Mouse (Mus musculus) neural tube, embryonic 14.5 days (tissue): ENCODE data around the gene Brk1. TPM values are rescaled to one million over a fixed set of nuclear protein-coding genes. Genes with fewer than 3 reads are reported as not detected.

Source experiments
- ATAC-seq: fragments of 200-750 bp; cut with Nextera tagmentation; 2 replicates; pipeline ENCODE4 v1.8.0; 2017; ENCODE audit warnings: low read depth, mild to moderate bottlenecking, moderate TSS enrichment, moderate library complexity
- H3K27ac ChIP-seq: fragments of 300-500 bp; sonication (generic); 2 replicates; pipeline ENCODE4 v1.5.1; 2014; ENCODE audit warnings: low read depth, mild to moderate bottlenecking, control low read depth, low read length, moderate library complexity, mixed read lengths
- H3K27me3 ChIP-seq: fragments of 300-500 bp; sonication (generic); 2 replicates; pipeline ENCODE4 v1.6.1; 2014; ENCODE audit warnings: low read length; ENCODE audit not compliant: control insufficient read depth, insufficient read depth
- H3K36me3 ChIP-seq: fragments of 300-500 bp; sonication (generic); 2 replicates; pipeline ENCODE4 v1.6.1; 2014; ENCODE audit warnings: low read length, mixed read lengths; ENCODE audit not compliant: control insufficient read depth, insufficient read depth
- H3K4me1 ChIP-seq: fragments of 300-500 bp; sonication (generic); 2 replicates; pipeline ENCODE4 v1.6.1; 2014; ENCODE audit warnings: low read length; ENCODE audit not compliant: control insufficient read depth, insufficient read depth
- H3K4me2 ChIP-seq: fragments of 300-500 bp; sonication (generic); 2 replicates; pipeline ENCODE4 v1.6.1; 2014; ENCODE audit warnings: mild to moderate bottlenecking, low read depth, low read length, control low read depth
- H3K4me3 ChIP-seq: fragments of 300-500 bp; sonication (generic); 2 replicates; pipeline ENCODE4 v1.5.1; 2014; ENCODE audit warnings: low read depth, low read length, control low read depth, mixed read lengths
- H3K9ac ChIP-seq: fragments of 300-500 bp; sonication (generic); replicated peaks from 2 replicates; pipeline ENCODE4 v1.6.1; 2014; ENCODE audit warnings: low read depth, mild to moderate bottlenecking, control low read depth, low read length, mixed read lengths
- H3K9me3 ChIP-seq: fragments of 300-500 bp; sonication (generic); 2 replicates; pipeline ENCODE4 v1.6.1; 2016; ENCODE audit warnings: low read length; ENCODE audit not compliant: control insufficient read depth
- WGBS: fragments of 180-500 bp; shearing (Covaris S2); extraction: QIAGEN DNeasy Blood & Tissue Kit; methylation state at CpG from one replicate; pipeline ENCODE4 v1.1.7; 2014; 5-methylcytosine and 5-hydroxymethylcytosine counted together
- polyA plus RNA-seq: library from polyadenylated mRNA; unstranded; fragments of >200 nt; fragmentation: Nextera tagmentation; extraction: Ambion mirVana; gene quantifications from 2 replicates; pipeline ENCODE4 v1.2.1, GENCODE M21; 2014

The Brk1 gene
- polyA plus RNA-seq, 1 experiment from 2014 or later: 276 TPM

DNA sequence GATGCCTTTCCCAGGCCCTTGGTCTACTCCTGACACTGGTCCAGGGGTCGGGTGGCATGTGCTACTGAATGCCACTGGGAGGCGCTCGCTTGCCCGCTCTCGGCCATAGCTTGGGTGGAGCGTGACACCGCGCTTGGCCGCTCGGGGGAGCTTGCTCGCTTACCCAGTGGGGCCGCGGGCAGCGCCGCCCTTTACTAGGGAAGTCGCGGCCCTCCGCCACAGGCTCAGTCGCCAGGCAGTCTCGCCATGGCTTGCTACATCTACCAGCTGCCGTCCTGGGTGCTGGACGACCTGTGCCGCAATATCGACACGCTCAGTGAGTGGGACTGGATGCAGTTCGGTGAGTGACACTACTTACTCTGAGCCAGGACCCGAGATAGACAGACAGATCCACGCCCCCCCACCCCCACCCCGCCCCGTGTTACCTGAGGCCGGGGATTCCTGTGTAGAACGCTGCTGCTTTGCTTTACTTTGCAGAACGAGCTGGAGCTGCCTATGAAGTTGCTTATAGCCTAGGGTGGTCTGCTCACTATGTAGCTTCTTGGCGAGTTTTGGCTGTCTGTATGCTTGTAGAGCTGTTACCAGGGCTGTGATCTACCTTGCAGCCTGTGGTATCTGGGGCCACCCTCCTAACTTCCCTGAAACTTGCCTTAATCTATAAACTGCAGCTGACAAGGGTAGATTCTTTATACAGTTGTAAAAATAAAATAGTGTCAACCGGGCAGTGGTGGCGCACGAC, 33.9 kb downstream of the Brk1 start, which contains the start of gene Irak2:
Irak2 (plus strand) TSS at position 166 of the 739 bp plus-strand sequence.
- peak; percentile 95 for ATAC-seq
- peak within 1 kb of the TSS; percentile 42; the same call in 1 of the 2 replicates for H3K9ac ChIP-seq
- no peak within 1 kb of the TSS for H3K27ac ChIP-seq
- H3K4me3 ChIP-seq: peak within 1 kb of the TSS; percentile 40
- H3K27me3 ChIP-seq: no peaks in the 10 kb centered on the region
- no peaks in the 10 kb centered on the region; the same call in 1 of the 2 replicates for H3K4me1 ChIP-seq
- no peaks in the 10 kb centered on the region for H3K36me3 ChIP-seq
- WGBS: 8% methylated on average over 37 of the region's 37 CpGs
- peak within 1 kb of the TSS; percentile 53 for H3K4me2 ChIP-seq
- no peaks in the 10 kb centered on the region for H3K9me3 ChIP-seq

DNA sequence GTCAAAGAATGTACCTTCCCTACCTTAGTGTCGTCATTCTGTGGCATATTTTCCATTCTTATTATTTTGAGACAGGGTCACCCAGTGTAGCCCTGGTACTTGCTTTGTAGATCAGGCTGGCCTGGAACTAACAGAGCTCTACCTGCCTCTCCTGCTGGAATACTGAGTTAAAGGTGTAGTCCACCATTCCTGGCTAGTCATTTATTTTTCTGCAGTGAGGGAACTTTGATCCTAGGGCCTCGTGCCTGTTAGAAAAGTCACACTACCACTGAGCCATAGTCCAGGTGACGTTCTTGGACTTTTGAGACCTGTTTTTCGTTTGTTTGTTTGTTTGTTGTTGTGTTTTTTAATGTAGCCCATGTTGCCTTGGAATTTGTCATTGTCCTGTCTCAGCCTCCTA, 34.6 kb downstream of the Brk1 start:
- Histone ChIP-seq H3K4me3 (no peak overlapping the region), H3K36me3 (no peaks in the 10 kb centered on the region), H3K27me3 (no peaks in the 10 kb centered on the region), H3K27ac (no peak overlapping the region), H3K4me1 (no peaks in the 10 kb centered on the region; the same call in 1 of the 2 replicates), H3K9ac (no peak overlapping the region), H3K9me3 (no peaks in the 10 kb centered on the region), H3K4me2 (no peak overlapping the region)
- 87% methylated on average over 4 of the region's 4 CpGs for WGBS
- no peak for ATAC-seq

DNA sequence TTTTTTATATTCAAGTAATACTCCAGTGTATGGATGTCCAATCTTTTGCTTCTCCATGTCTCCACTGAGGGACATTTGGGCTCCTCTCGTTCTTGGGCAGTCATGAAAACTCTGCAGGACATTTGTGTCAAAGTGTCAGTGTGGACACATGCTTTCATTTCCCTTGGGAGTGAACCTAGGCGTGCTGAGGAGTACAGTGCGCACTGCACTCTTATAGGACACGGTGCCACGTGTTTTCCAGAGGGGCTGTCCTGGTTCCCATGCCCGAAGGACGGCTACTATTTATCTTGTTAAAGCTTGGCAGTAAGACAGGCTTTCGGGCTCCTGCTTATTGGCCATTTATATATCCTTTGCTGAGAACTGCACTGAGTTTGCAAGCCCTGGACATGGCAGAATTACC, 38.0 kb downstream of the Brk1 start:
- Histone ChIP-seq H3K36me3 (no peaks in the 10 kb centered on the region), H3K4me2 (no peak overlapping the region), H3K27ac (no peak overlapping the region), H3K4me3 (no peak overlapping the region), H3K9me3 (no peaks in the 10 kb centered on the region), H3K9ac (no peak overlapping the region), H3K27me3 (no peaks in the 10 kb centered on the region), H3K4me1 (no peaks in the 10 kb centered on the region; the same call in 1 of the 2 replicates)
- 90% methylated on average over 8 of the region's 8 CpGs for WGBS
- ATAC-seq: no peak

DNA sequence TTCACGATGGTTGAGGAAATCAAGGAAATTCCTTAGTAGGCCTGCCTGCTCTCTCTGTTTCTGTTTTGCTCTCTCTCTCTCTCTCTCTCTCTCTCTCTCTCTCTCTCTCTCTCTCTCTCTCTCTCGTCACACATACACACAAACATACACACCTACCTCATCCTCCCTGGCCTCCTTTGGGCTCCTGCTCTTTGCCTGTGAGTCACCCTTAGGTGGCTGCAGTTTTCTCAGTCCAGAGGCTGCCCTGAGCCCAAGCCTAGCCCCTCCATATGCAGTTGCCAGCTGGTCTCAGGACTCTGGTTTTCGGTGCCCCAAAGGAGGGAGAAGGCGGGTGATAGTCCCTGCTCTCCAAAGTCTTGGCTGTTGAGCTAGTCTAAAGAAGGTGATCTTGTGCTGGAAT, 38.4 kb downstream of the Brk1 start:
- Histone ChIP-seq H3K27ac (no peak overlapping the region), H3K9me3 (no peaks in the 10 kb centered on the region), H3K4me2 (no peak overlapping the region), H3K9ac (no peak overlapping the region), H3K27me3 (no peaks in the 10 kb centered on the region), H3K4me1 (no peaks in the 10 kb centered on the region; the same call in 1 of the 2 replicates), H3K36me3 (no peaks in the 10 kb centered on the region), H3K4me3 (no peak overlapping the region)
- no peak for ATAC-seq
- 93% methylated on average over 4 of the region's 4 CpGs for WGBS

DNA sequence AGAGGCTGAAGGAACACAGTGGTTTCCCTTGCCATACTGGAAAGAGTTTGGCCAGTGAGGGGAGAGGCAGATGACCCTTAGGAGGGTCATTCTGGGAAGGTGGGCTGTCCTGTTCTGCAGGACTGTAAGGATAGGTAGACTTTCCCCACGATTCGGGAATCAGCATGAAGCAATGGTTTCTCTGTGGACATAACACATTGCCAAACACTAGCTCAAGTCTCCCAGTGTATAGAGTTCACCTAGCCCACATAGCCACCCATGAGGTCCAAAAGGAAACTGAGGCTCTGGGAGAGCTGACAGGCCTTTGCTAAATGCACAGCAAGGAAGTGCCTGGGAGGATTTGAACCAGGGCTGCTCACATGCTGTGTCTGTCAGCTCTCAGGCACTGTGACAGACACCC, 39.4 kb downstream of the Brk1 start:
- H3K27me3 ChIP-seq: no peaks in the 10 kb centered on the region
- no peaks in the 10 kb centered on the region for H3K9me3 ChIP-seq
- no peak overlapping the region for H3K27ac ChIP-seq
- H3K36me3 ChIP-seq: no peaks in the 10 kb centered on the region
- 89% methylated on average over 2 of the region's 2 CpGs for WGBS
- H3K9ac ChIP-seq: no peak overlapping the region
- no peak for ATAC-seq
- no peak overlapping the region for H3K4me3 ChIP-seq
- no peaks in the 10 kb centered on the region for H3K4me1 ChIP-seq
- no peak overlapping the region for H3K4me2 ChIP-seq

DNA sequence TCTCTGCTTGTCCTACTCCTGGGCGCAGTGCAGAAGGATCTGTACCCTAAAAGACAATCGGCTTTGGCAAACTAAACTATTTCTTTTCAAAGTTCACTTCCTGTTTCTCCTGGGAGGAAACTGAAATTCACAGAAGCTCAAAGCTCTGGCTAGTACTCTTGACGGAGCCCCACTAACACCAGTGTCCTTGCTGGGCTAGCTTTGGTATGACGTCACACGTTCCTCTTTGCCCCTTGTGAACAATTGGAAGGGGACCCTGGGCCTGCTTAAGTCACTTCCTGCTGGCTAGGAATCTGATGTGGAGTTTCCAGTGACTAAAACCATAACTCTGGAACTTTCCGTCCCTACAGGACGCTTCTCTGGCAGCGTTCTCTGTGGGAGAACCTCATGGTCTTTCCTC, 40.2 kb downstream of the Brk1 start:
- Histone ChIP-seq H3K9me3 (no peaks in the 10 kb centered on the region), H3K4me2 (no peak overlapping the region), H3K4me1 (no peaks in the 10 kb centered on the region), H3K27me3 (no peaks in the 10 kb centered on the region), H3K4me3 (no peak overlapping the region), H3K9ac (no peak overlapping the region), H3K36me3 (no peaks in the 10 kb centered on the region), H3K27ac (no peak overlapping the region)
- 89% methylated on average over 8 of the region's 8 CpGs for WGBS
- ATAC-seq: no peak

DNA sequence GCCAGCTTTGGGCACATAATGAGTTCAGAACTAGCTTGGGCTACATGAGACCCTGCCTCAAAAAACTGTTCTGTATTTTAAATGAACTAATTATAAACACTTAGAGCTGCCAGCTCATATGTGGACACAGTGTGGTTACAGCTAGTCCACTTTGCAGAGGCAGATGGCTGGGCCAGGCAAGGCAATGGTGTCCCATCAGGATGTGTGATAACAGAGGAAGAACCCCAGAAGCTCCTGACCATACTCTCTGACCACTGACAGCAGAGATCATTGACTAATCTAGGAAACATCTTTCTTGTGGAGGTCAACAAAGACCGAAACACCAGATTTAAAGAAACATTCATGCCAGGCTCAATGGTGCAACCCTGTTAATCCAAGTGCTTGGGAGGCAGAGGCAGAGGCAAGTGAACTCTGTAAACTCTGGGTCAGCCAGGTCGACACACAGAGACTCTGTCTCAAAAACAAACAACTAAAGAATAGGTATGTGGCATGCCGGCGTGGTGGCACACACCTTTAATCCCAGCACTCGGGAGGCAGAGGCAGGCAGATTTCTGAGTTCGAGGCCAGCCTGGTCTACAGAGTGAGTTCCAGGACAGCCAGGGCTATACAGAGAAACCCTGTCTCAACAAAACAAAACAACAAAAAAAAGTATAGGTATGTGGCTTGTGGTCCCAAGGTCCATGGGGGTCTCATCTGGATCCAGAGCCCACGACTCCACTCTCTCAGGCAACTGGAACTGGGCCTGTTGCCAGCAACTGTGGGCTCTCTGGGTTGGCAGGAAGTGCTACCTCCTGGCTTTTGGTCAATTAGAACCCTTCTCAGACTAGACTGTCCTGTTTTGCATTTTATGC, 45.0 kb downstream of the Brk1 start:
- H3K36me3 ChIP-seq: no peaks in the 10 kb centered on the region
- WGBS: 86% methylated on average over 7 of the region's 7 CpGs
- ATAC-seq: no peak

DNA sequence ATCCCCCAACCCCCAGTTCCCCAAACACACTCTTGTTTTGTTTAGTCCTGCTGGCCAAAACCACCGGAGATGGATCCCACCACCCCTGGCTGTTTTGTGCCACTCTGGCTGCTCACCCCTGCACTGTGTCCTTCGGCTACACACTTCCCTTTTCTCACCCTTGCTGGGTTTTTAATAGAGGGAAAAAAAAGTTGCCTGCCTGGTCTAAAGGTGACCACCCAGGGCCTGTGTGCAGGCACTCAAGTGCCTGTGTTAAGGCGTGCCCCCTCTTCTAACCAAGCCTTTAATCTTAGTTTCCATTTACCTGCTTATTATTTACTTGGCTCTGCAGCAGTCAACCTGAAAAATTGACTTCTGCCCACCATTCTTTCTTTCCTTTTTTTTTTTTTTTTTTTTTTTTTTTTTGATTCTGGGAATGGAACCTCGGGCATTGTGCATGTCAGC, 45.6 kb downstream of the Brk1 start:
- Histone ChIP-seq H3K27ac (no peak overlapping the region), H3K4me2 (no peak overlapping the region), H3K36me3 (no peaks in the 10 kb centered on the region), H3K9ac (no peak overlapping the region), H3K9me3 (no peaks in the 10 kb centered on the region), H3K27me3 (no peaks in the 10 kb centered on the region), H3K4me1 (no peaks in the 10 kb centered on the region), H3K4me3 (no peak overlapping the region)
- 77% methylated on average over 4 of the region's 4 CpGs for WGBS
- no peak for ATAC-seq

More for the DNA sequence above, 45.0 kb downstream of the Brk1 start:
- H3K9ac ChIP-seq: no peak overlapping the region
- H3K27ac ChIP-seq: no peak overlapping the region
- no peak overlapping the region for H3K4me2 ChIP-seq
- H3K27me3 ChIP-seq: no peaks in the 10 kb centered on the region
- H3K4me3 ChIP-seq: no peak overlapping the region
- no peaks in the 10 kb centered on the region for H3K4me1 ChIP-seq
- H3K9me3 ChIP-seq: no peaks in the 10 kb centered on the region

DNA sequence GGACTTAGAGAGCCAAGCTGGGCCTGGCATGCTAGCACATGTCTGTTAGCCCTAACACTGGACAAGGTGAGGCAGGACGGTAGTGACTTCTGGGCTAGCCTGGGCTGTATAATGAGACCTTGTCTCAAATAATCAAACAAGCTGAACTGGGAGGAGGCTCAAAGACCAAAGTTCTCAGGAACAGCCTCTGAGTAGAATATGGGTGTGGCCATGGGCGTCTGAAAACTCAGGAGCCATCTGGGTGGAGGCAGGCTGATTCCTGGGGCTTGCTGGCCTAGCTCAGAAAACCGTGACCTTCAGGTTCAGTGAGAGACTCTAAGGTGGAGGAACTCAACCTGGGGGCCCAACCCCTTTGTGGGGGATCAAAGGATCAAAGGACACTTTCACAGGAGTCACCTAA, 47.1 kb downstream of the Brk1 start:
- 76% methylated on average over 3 of the region's 3 CpGs for WGBS
- Histone ChIP-seq H3K27ac (no peak overlapping the region), H3K9me3 (no peaks in the 10 kb centered on the region), H3K27me3 (no peaks in the 10 kb centered on the region), H3K4me3 (no peak overlapping the region), H3K4me1 (no peaks in the 10 kb centered on the region), H3K36me3 (no peaks in the 10 kb centered on the region), H3K9ac (no peak overlapping the region), H3K4me2 (no peak overlapping the region)
- ATAC-seq: no peak
